Mouse (Mus musculus) embryonic facial prominence, embryonic 13.5 days (tissue): ENCODE data around the gene 4921524J17Rik. TPM values are rescaled to one million over a fixed set of nuclear protein-coding genes. Genes with fewer than 3 reads are reported as not detected.

ENCODE experiments used
- ATAC-seq: fragments of 200-750 bp; cut with Nextera tagmentation; 2 replicates; pipeline ENCODE4 v1.8.0; 2017; ENCODE audit warnings: low read depth; ENCODE audit not compliant: insufficient number of reproducible peaks, insufficient read depth, low FRiP score, low TSS enrichment
- H3K27ac ChIP-seq: fragments of 300-500 bp; sonication (generic); 2 replicates; pipeline ENCODE4 v1.5.1; 2015; ENCODE audit warnings: moderate library complexity, mild to moderate bottlenecking, inconsistent platforms
- H3K27me3 ChIP-seq: fragments of 300-500 bp; sonication (generic); 2 replicates; pipeline ENCODE4 v1.6.1; 2015; ENCODE audit warnings: mild to moderate bottlenecking, inconsistent platforms
- H3K36me3 ChIP-seq: fragments of 300-500 bp; sonication (generic); 2 replicates; pipeline ENCODE4 v1.6.1; 2015; ENCODE audit warnings: mild to moderate bottlenecking, inconsistent platforms
- H3K4me1 ChIP-seq: fragments of 300-500 bp; sonication (generic); 2 replicates; pipeline ENCODE4 v1.6.1; 2015; ENCODE audit warnings: inconsistent platforms
- H3K4me2 ChIP-seq: fragments of 300-500 bp; sonication (generic); 2 replicates; pipeline ENCODE4 v1.6.1; 2015; ENCODE audit warnings: moderate library complexity, mild to moderate bottlenecking, inconsistent platforms
- H3K4me3 ChIP-seq: fragments of 300-500 bp; sonication (generic); 2 replicates; pipeline ENCODE4 v1.5.1; 2015; ENCODE audit warnings: mild to moderate bottlenecking, inconsistent platforms
- H3K9ac ChIP-seq: fragments of 300-500 bp; sonication (generic); 2 replicates; pipeline ENCODE4 v1.6.1; 2015; ENCODE audit warnings: mild to moderate bottlenecking, inconsistent platforms
- H3K9me3 ChIP-seq: fragments of 300-500 bp; sonication (generic); 2 replicates; pipeline ENCODE4 v1.6.1; 2016; ENCODE audit warnings: inconsistent platforms
- WGBS: fragments of 180-500 bp; shearing (Covaris S2); methylation state at CpG from one replicate; pipeline ENCODE4 v1.1.7; 2015; ENCODE audit warnings: mixed read lengths; 5-methylcytosine and 5-hydroxymethylcytosine counted together
- polyA plus RNA-seq: library from polyadenylated mRNA; unstranded; fragments of >200 nt; fragmentation: Nextera tagmentation; extraction: Ambion mirVana; gene quantifications from 2 replicates; pipeline ENCODE4 v1.2.1, GENCODE M21; 2015

The 4921524J17Rik gene
- polyA plus RNA-seq, 1 experiment from 2014 or later = 54.0 TPM

DNA sequence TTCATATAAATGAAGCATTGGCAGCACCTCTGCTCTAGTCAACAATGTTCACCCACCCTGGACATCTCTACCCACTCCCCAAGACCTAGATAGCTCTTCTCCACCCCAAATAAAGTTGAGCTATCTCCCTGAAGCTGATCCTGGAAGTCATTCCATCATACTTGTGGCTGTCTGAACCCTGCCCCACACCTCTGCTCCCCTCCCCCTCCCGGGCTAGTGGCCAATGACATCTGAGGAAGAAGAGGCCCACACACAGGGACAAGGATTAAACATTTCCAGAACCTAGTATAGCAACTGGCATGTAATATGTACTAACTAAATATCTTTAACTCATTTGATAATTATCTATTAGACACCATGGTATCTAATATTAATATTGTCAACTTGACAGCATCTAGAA, 29.8 kb upstream of the 4921524J17Rik start:
- H3K27me3 ChIP-seq = no peaks in the 10 kb centered on the region
- H3K9ac ChIP-seq = no peak overlapping the region
- no peak overlapping the region for H3K4me3 ChIP-seq
- no peak overlapping the region for H3K4me2 ChIP-seq
- 78% methylated on average over 1 of the region's 1 CpGs for WGBS
- no peaks in the 10 kb centered on the region for H3K36me3 ChIP-seq
- no peaks in the 10 kb centered on the region for H3K9me3 ChIP-seq
- no peaks in the 10 kb centered on the region for H3K4me1 ChIP-seq
- ATAC-seq = no peak
- no peak overlapping the region for H3K27ac ChIP-seq

DNA sequence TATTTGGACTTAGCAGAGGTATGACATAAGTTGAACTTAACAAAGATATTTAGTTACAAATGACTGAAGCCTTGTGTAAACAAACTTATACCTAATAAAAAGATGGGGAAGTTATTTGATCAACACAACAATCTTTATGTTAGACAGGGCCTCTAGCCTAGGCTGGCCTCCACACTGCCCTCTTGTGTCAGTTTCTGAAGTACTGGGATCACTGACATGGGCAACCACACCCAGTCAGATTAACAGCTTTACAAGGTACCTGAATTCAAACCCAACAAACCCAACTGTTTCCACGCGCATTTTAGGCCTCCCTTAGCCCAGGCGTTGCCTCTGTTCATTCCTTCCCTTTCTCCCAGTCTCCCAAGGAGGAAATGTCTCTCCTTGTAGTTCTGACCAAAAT, 28.7 kb upstream of the 4921524J17Rik start:
- Histone ChIP-seq H3K27me3 (no peaks in the 10 kb centered on the region), H3K4me1 (no peaks in the 10 kb centered on the region), H3K4me3 (no peak overlapping the region), H3K9me3 (no peaks in the 10 kb centered on the region), H3K27ac (no peak overlapping the region), H3K36me3 (no peaks in the 10 kb centered on the region), H3K9ac (no peak overlapping the region), H3K4me2 (no peak overlapping the region)
- 70% methylated on average over 3 of the region's 3 CpGs for WGBS
- ATAC-seq = no peak

DNA sequence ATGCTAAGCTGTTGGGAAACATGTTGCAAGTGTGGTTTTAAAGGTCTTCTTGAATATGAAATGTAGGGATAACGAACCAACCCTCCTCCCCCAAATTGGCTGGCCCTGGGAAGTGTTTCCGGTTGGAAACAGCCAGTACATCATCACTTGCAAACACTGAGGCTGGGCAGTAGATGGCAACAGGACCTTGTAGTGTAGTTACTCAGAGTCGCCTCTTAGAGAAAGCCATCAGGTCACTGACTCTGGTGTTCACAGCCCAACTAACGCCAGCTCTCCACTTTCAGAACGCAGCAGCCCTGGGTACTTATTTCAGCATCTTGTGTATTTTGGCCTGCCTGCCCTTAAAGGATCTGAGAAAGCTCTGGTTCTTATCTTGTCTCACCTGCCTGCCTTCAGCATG, 28.2 kb upstream of the 4921524J17Rik start:
- Histone ChIP-seq H3K27ac (no peak overlapping the region), H3K4me2 (no peak overlapping the region), H3K4me1 (no peaks in the 10 kb centered on the region), H3K9me3 (no peaks in the 10 kb centered on the region), H3K36me3 (no peaks in the 10 kb centered on the region), H3K9ac (no peak overlapping the region), H3K4me3 (no peak overlapping the region), H3K27me3 (no peaks in the 10 kb centered on the region)
- ATAC-seq = no peak
- 38% methylated on average over 5 of the region's 5 CpGs for whole genome bisulfite sequencing

DNA sequence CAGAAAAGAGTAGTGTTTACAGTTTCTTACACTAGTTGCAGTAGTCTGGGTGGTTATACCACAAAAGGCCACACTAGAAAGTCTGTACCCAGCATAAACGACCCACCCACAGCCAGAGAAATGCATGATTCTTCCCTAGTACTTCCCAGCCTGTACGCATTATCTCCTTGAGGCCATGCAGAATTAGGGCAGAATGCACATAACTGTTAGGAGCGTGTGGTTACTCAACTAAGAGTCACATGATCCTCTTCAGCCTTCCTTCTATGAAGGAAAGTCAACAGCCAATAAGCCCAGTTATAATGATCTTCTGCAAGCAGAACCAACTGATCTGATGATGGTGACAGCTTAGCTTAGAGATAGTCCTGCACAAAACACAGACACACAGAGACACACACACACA, 26.9 kb upstream of the 4921524J17Rik start:
- Histone ChIP-seq H3K27me3 (no peaks in the 10 kb centered on the region), H3K36me3 (no peaks in the 10 kb centered on the region), H3K9ac (no peak overlapping the region), H3K4me2 (no peak overlapping the region), H3K27ac (no peak overlapping the region), H3K4me3 (no peak overlapping the region), H3K4me1 (no peaks in the 10 kb centered on the region), H3K9me3 (no peaks in the 10 kb centered on the region)
- no peak for ATAC-seq
- 59% methylated on average over 3 of the region's 3 CpGs for WGBS

DNA sequence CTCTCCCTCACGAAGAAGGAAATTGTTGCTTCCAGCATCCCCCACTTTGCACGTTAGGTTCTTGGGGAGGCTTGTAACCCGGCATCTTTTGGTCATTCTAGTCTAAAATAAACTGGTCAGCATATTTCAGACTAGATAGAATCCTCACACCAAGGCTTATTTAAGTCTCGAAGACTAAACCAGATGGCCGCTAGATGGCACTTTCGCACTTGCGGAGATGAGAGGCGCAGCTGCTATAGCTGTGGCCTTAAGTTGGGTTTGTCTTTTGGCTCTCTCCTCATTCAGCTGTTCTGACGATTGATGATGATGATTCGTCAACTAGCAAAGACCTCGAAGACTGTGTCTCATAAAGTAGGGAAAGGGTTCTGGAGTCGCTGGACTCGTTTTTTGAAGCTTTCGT, 23.9 kb upstream of the 4921524J17Rik start:
- H3K9me3 ChIP-seq = no peaks in the 10 kb centered on the region
- no peaks in the 10 kb centered on the region for H3K36me3 ChIP-seq
- H3K4me2 ChIP-seq = peak overlapping the region; percentile 12; the same call in 1 of the 2 replicates
- 8% methylated on average over 14 of the region's 14 CpGs for WGBS
- no peak overlapping the region for H3K27ac ChIP-seq
- H3K27me3 ChIP-seq = no peaks in the 10 kb centered on the region
- no peak overlapping the region for H3K4me3 ChIP-seq
- no peak overlapping the region for H3K9ac ChIP-seq
- H3K4me1 ChIP-seq = peaks cover 8% of the 10 kb centered on the region
- ATAC-seq = no peak

DNA sequence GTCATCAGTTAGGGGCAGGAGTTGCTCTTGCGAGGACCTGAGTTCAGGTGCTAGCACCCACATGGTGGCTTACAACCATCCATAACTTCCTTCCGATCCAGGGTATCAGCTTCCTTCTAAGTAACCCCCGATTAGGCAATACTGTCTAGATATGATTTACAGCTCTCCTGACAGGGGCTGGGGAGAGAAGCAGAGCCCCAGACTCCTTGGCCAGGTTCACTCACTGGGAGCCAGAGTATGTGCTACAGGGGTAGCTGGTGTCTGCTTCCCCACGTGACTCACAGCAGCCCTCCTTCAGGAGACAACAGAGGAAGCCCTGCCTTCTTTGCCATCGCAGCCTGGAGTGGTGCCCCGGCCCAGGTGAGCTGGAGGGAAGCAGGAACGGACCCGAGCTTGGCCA, 22.1 kb upstream of the 4921524J17Rik start:
- H3K4me2 ChIP-seq = no peak overlapping the region
- H3K9me3 ChIP-seq = no peaks in the 10 kb centered on the region
- H3K27ac ChIP-seq = no peak overlapping the region
- ATAC-seq = no peak
- no peaks in the 10 kb centered on the region for H3K36me3 ChIP-seq
- H3K4me1 ChIP-seq = peaks cover 8% of the 10 kb centered on the region
- no peaks in the 10 kb centered on the region for H3K27me3 ChIP-seq
- no peak overlapping the region for H3K4me3 ChIP-seq
- no peak overlapping the region for H3K9ac ChIP-seq
- WGBS = 72% methylated on average over 8 of the region's 8 CpGs

DNA sequence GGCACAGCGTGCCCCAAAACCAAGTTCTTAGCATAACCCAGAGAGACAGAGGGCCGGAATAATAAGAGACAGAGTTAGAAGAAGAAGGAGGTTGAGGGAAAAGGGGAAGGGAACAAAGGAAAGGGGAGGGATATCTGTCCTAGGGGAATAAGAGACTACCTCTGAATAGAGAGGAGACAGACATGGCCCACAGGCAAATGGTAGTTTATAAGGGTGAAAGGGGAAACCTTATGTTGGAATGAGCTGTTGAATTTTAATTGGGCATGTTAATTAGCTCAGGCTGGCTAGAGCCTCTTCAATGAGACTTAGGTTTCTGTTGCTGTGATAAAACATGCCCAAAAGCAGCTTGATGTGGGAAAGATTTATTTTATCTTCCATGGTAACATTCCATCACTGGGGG, 20.6 kb upstream of the 4921524J17Rik start:
- WGBS = 72% methylated on average over 2 of the region's 2 CpGs
- H3K4me3 ChIP-seq = no peak overlapping the region
- no peak for ATAC-seq

DNA sequence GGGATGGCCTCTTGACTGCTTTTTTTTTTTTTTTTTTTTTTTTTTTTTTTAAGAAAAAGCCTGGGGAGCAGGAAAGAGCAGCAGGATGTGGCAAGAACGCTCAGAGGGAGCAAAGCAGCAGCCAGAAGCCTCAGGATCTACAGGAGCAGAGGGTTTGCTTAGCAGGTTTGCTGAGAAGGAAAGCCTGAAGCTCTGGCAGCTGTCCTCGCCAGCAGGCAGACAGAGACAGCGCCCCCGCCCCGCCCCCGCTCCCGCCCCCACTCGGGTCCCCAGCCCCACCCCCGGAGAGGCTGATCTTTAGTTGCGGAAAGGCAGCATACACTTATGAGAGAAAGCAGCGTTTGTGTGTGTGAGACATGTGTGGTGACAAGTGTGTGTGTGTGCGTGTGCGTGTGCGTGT, 19.7 kb upstream of the 4921524J17Rik start:
- H3K4me1 ChIP-seq = peaks cover 8% of the 10 kb centered on the region
- H3K4me2 ChIP-seq = peak overlapping the region; percentile 47
- H3K27me3 ChIP-seq = no peaks in the 10 kb centered on the region
- no peaks in the 10 kb centered on the region for H3K36me3 ChIP-seq
- H3K9ac ChIP-seq = 0 out of 2 replicates have a peak overlapping the region, but pooled peaks have one; percentile 40
- no peaks in the 10 kb centered on the region for H3K9me3 ChIP-seq
- ATAC-seq = no peak
- peak overlapping the region; percentile 9 for H3K4me3 ChIP-seq
- no peak overlapping the region for H3K27ac ChIP-seq
- 19% methylated on average over 14 of the region's 14 CpGs for WGBS

More for the DNA sequence above, 20.6 kb upstream of the 4921524J17Rik start:
- H3K9ac ChIP-seq = no peak overlapping the region
- no peaks in the 10 kb centered on the region for H3K36me3 ChIP-seq
- no peaks in the 10 kb centered on the region for H3K27me3 ChIP-seq
- H3K4me1 ChIP-seq = peaks cover 8% of the 10 kb centered on the region
- no peak overlapping the region for H3K27ac ChIP-seq
- no peaks in the 10 kb centered on the region for H3K9me3 ChIP-seq
- H3K4me2 ChIP-seq = no peak overlapping the region

DNA sequence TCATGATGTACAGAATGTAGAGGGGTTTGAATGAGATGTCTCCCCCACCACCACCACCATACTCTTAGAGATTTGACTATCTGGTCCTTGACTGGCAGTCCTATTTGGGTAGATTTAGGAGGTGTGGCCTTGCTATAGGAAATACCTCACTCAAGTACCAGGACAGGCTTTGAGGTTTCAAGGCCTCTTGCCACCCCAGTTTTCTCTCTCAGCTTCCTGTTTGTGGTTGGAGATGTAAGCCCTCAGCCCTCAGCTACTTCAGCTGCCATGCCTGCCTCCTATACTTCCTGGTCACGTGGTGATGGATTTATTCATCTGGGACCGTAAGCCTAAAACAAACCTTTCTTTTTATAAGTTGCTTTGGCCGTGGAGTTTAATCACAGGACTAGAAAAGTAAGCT, 17.7 kb upstream of the 4921524J17Rik start:
- H3K9ac ChIP-seq = no peak overlapping the region
- no peaks in the 10 kb centered on the region for H3K36me3 ChIP-seq
- H3K4me1 ChIP-seq = peaks cover 8% of the 10 kb centered on the region
- no peak overlapping the region for H3K4me3 ChIP-seq
- H3K27me3 ChIP-seq = no peaks in the 10 kb centered on the region
- H3K9me3 ChIP-seq = no peaks in the 10 kb centered on the region
- no peak overlapping the region for H3K27ac ChIP-seq
- 78% methylated on average over 3 of the region's 3 CpGs for WGBS
- no peak for ATAC-seq
- no peak overlapping the region for H3K4me2 ChIP-seq

DNA sequence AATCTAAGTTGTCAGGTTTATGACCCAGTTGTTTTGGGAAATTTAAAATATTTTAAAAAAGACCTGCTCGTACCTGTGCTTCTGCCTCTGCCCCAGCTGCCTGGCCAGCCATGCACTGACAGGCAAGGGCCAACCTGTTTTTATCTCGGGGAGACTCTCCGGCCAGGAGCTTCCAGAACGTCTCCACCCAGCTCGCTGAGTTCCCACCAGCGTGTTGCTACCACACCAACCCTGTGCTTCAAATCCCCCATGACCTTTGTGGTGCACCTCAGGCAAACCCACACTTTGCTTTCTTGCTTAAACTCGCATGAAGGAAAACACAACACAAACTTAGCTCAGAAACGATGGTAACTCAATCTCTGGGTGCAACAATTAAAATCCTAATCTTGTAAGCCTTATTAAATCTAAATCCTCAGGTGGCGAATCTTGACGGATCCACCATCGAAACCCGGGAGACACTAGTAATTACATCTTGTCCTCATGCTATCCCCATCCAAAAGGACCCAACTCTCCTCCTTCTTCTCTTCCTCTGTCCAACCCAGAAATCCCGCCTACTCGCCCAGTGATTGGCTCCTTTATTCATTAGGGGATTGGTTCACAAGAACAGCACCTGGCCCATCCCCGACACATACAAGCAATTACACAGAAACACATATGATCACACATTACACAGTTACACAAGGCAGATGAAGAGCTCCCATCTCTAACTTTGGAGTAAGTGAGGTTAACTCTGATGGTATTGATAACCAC, 13.5 kb upstream of the 4921524J17Rik start:
- Histone ChIP-seq H3K27ac (no peak overlapping the region), H3K27me3 (no peaks in the 10 kb centered on the region), H3K9me3 (no peaks in the 10 kb centered on the region), H3K4me2 (no peak overlapping the region), H3K36me3 (no peaks in the 10 kb centered on the region), H3K4me3 (no peak overlapping the region), H3K4me1 (no peaks in the 10 kb centered on the region), H3K9ac (no peak overlapping the region)
- WGBS = 69% methylated on average over 15 of the region's 15 CpGs
- no peak for ATAC-seq

DNA sequence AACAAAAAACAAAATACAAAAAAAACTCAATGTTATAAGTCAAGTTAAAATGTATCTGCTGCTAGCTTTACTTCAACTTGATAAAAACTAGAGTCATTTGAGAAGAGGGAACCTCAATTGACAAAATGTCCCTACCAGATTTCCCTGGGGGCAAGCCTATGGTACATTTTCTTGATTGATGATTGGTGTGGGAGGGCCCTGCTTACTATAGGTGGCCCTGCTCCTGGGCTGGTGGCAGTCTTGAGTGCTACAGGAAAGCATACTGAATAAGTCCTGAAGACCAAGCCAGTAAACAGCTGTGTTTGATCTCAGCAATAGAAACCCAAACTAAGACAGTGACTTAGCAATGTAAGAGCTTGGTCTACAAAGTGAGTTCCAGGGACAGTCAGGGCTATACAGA, 11.5 kb upstream of the 4921524J17Rik start:
- ATAC-seq = no peak
- Histone ChIP-seq H3K4me1 (no peaks in the 10 kb centered on the region), H3K4me3 (no peak overlapping the region), H3K27me3 (no peaks in the 10 kb centered on the region), H3K36me3 (no peaks in the 10 kb centered on the region), H3K4me2 (no peak overlapping the region), H3K9me3 (no peaks in the 10 kb centered on the region), H3K27ac (no peak overlapping the region), H3K9ac (no peak overlapping the region)

DNA sequence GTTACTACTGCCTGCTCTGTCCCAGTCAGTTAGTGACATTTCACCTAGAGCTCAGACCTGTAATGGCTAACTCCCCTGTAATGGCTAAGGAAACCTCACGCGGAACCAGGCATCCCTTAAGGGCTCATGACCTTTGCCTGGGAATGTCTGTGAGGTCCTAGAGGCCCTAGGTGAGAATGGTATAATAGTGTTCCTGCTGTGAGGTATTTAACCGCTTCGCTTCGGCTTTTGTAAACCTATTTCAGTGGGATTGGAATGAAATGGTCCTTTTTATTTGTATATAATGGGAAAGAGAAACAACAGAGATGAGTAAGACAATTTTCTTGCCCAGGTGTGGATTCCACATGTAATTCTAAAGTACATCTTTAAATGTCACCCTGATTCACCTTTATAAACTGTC, 8.9 kb upstream of the 4921524J17Rik start:
- Histone ChIP-seq H3K27ac (no peak overlapping the region), H3K4me2 (no peak overlapping the region), H3K9me3 (no peaks in the 10 kb centered on the region), H3K4me1 (no peaks in the 10 kb centered on the region), H3K4me3 (no peak overlapping the region), H3K9ac (no peak overlapping the region), H3K27me3 (no peaks in the 10 kb centered on the region), H3K36me3 (no peaks in the 10 kb centered on the region)
- 46% methylated on average over 5 of the region's 5 CpGs for WGBS
- ATAC-seq = no peak
